Mouse (Mus musculus) lung, adult 2 months (tissue): ENCODE data around the gene 2010111I01Rik. TPM values are rescaled to one million over a fixed set of nuclear protein-coding genes. Genes with fewer than 3 reads are reported as not detected.
"Not testable (repeated sequence)": the region's sequence is repeated elsewhere in the genome, so short reads cannot be mapped to it uniquely, and the experiment has no call there.

Source experiments
- DNase-seq: peaks from one replicate; pipeline ENCODE4 v3.0.0; 2022
- H3K4me1 ChIP-seq: fragments of 200-500 bp; 2 replicates; pipeline ENCODE4 v1.6.1; 2011; ENCODE audit warnings: low read length; ENCODE audit not compliant: control insufficient read depth, insufficient read depth
- H3K4me3 ChIP-seq: fragments of 200-500 bp; replicated peaks from 2 replicates; pipeline ENCODE3; 2011; ENCODE audit warnings: low read depth, mild to moderate bottlenecking, control low read depth, low read length; ENCODE audit errors: extremely low read depth
- CTCF ChIP-seq: fragments of 200-500 bp; IDR thresholded peaks from 2 replicates; pipeline ENCODE4 v1.5.1; 2011; ENCODE audit warnings: mild to moderate bottlenecking, low read length, control low read depth; ENCODE audit not compliant: insufficient read depth
- POLR2A ChIP-seq: fragments of 200-500 bp; IDR thresholded peaks from 2 replicates; pipeline ENCODE4 v1.6.1; 2011; ENCODE audit warnings: low read depth, mild to moderate bottlenecking, control low read depth, low read length, borderline replicate concordance; ENCODE audit errors: extremely low read depth
- WGBS: fragments of 180-500 bp; shearing (Covaris S2); methylation state at CpG from one replicate; pipeline ENCODE4 v1.1.7; 2018; 5-methylcytosine and 5-hydroxymethylcytosine counted together
- polyA plus RNA-seq: library from polyadenylated mRNA; depleted of rRNA; stranded (reverse); fragments of >200 nt; gene quantifications from 2 replicates; pipeline ENCODE4 v1.2.3, GENCODE M21; 2012

The 2010111I01Rik gene
- polyA plus RNA-seq, 1 experiment: 143 TPM

GRCm38 (mm10) chr13:63072376-63072775 is 107.7 kb downstream of the 2010111I01Rik start:
- H3K4me3 ChIP-seq: no peak overlapping the region
- no peak for DNase-seq
- H3K4me1 ChIP-seq: peaks cover 12% of the 10 kb centered on the region
- WGBS: 24% methylated on average over 3 of the region's 3 CpGs
- TF ChIP-seq CTCF: no peak
- no peak for TF ChIP-seq POLR2A

GRCm38 (mm10) chr13:63073911-63074675 is 109.4 kb downstream of the 2010111I01Rik start:
- TF ChIP-seq POLR2A (no peak), CTCF (no peak)
- DNase-seq: no peak
- peaks cover 12% of the 10 kb centered on the region for H3K4me1 ChIP-seq

GRCm38 (mm10) chr13:63074676-63074991 is 109.9 kb downstream of the 2010111I01Rik start:
- peaks cover 12% of the 10 kb centered on the region for H3K4me1 ChIP-seq
- DNase-seq: no peak
- no peak overlapping the region for H3K4me3 ChIP-seq
- TF ChIP-seq CTCF: no peak
- 62% methylated on average over 3 of the region's 3 CpGs for WGBS

More at GRCm38 (mm10) chr13:63073911-63074675, 109.4 kb downstream of the 2010111I01Rik start:
- 39% methylated on average over 9 of the region's 9 CpGs for WGBS
- H3K4me3 ChIP-seq: no peak overlapping the region

GRCm38 (mm10) chr13:63075331-63075855 is 110.7 kb downstream of the 2010111I01Rik start:
- Histone ChIP-seq H3K4me1 (peaks cover 12% of the 10 kb centered on the region), H3K4me3 (no peak overlapping the region)
- 75% methylated on average over 2 of the region's 2 CpGs for whole genome bisulfite sequencing
- no peak for TF ChIP-seq POLR2A
- TF ChIP-seq CTCF: no peak
- no peak for DNase-seq

GRCm38 (mm10) chr13:63080191-63080590 is 115.5 kb downstream of the 2010111I01Rik start:
- H3K4me1 ChIP-seq: no peaks in the 10 kb centered on the region
- H3K4me3 ChIP-seq: no peak overlapping the region
- 68% methylated on average over 4 of the region's 4 CpGs for WGBS
- TF ChIP-seq CTCF (no peak), POLR2A (no peak)
- DNase-seq: no peak

- TF ChIP-seq POLR2A: no peak
- TF ChIP-seq CTCF: no peak
- WGBS: 65% methylated on average over 2 of the region's 2 CpGs
- no peak for DNase-seq
- Histone ChIP-seq H3K4me1 (no peaks in the 10 kb centered on the region), H3K4me3 (no peak overlapping the region)
Measured at GRCm38 (mm10) chr13:63080823-63081222, 116.1 kb downstream of the 2010111I01Rik start.

- Histone ChIP-seq H3K4me3 (no peak overlapping the region), H3K4me1 (no peaks in the 10 kb centered on the region)
- no peak for DNase-seq
- WGBS: 59% methylated on average over 5 of the region's 5 CpGs
- TF ChIP-seq POLR2A: no peak
- no peak for TF ChIP-seq CTCF
Measured at GRCm38 (mm10) chr13:63082555-63083136, 118.0 kb downstream of the 2010111I01Rik start.

- H3K4me1 ChIP-seq, DNase-seq, H3K4me3 ChIP-seq: not testable (repeated sequence)
- WGBS: 87% methylated on average over 7 of the region's 7 CpGs
Measured at GRCm38 (mm10) chr13:63083139-63083538, 118.4 kb downstream of the 2010111I01Rik start.

GRCm38 (mm10) chr13:63083663-63084062 is 119.0 kb downstream of the 2010111I01Rik start:
- DNase-seq: no peak
- H3K4me3 ChIP-seq: no peak overlapping the region
- H3K4me1 ChIP-seq: no peaks in the 10 kb centered on the region
- 90% methylated on average over 8 of the region's 8 CpGs for WGBS
- TF ChIP-seq CTCF (no peak), POLR2A (no peak)
